Mouse (Mus musculus) B cell, adult (primary cell): Measurements from ENCODE around the gene Cpsf2. TPM values are rescaled to one million over a fixed set of nuclear protein-coding genes. Genes with fewer than 3 reads are reported as not detected.

Experiments
- total RNA-seq: library from RNA; stranded (reverse); gene quantifications from 4 replicates; pipeline ENCODE4 v1.2.4, GENCODE M21; 2023; ENCODE audit not compliant: inconsistent age

Gene Cpsf2
- 35.3 to 38.2 TPM (median 36.3 TPM) in 4 replicates for total RNA-seq

DNA sequence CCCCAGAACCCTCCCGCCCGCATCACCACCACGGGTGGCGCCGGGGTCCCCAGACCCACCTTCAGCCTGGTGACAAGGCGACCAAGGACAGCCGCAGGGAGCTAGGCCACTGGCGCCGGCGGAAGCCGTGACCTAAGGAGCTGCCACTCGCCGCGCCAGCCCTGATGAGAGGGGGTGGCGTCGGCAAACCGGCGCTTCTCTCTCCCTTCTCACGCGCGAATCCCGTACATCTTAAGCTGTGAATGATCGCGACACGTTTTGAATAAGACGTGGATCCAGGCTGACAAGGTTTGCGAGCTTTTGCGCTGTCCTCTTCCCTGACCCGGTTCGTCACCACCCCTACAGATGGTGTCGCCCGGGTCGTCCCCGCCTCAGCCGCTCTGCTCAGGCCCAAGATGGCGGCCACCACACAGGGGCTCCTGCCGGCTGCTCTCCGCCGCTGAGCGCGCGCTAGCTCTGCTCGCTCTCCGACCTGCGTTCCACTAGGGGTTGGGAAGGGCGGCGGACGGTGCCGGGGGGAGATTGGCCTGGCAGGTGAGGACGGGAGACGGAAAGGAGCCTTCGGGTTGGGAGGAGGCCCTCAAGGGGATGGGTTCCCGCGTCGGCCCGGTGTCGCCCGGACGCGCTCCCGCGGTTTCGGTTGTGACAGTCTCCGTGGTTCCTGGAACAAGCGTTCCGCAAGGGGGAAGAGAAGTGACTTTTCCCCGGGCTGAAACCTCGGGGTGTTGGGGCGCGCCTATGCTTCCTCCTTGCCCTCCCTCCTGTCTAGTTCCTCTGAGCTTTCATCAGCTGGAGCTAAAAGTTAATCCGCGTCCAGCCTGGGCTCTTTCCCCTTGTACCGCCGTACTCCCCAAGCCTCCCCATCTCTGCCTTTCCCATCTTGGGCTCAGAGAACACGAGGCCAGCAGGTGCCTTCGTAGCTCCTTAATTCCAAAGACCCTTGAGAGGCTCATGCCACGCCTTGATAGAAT, at the start of gene Cpsf2:
TSS of gene Cpsf2 (plus strand) at position 388 of the 971 bp plus-strand sequence.

DNA sequence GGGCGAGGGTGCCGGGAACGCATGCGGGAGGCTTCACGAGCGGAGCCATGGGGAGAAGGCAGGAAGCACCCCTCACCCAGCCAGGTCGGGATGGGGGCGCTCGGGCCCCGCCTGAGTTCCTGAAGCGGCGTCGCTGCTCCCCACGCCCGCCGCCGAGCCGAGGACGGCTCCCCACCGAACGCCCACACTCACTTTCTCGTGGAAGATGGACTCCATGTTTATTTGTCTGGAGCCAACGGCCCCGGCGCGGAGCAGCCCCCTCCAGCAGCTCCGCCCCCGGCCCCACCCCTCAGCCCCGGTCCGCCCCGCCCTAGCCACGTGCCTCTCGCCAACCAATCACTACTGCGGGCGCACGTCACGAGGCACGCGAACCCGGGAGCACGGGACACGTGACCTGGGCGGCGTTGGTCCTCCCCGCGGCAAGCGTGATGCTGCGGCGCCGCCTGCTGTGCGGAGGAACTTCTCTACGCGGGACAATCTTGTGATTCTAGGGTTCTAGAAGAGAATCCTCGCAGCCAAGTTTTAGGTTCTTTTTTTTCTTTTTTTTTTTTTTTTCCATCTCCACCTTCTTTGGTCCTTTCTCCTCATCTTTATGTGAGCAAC, 17.7 kb upstream of the Cpsf2 start, which contains the start of gene Atxn3:
TSS of gene Atxn3 (minus strand) at position 305 of the 603 bp plus-strand sequence.

Other genes starting within 250 kb of the Cpsf2 start
- gene Fbln5, start 156.9 kb upstream of the Cpsf2 start, total RNA-seq, result not detected in 4 replicates
- 60.6 to 69.3 TPM (median 64.1 TPM) in 4 replicates for gene Trip11, start 62.7 kb upstream of the Cpsf2 start, total RNA-seq
- 20.7 to 27.9 TPM (median 26.8 TPM) in 4 replicates for gene Atxn3, start 17.7 kb upstream of the Cpsf2 start, total RNA-seq
- not detected in 4 replicates for gene Slc24a4, start 152.7 kb downstream of the Cpsf2 start, total RNA-seq